10 mouse cellular contexts compared by ENCODE assay signal in genomic region chr4:119274627-119275026, GRCm38 (mm10). TPM values are rescaled to one million over a fixed set of nuclear protein-coding genes. Genes with fewer than 3 reads are reported as not detected.
DNase-seq lines count a peak whose midpoint lies in the region; ATAC-seq and TF ChIP-seq lines count a peak whose summit lies in the region.
"Had no signal": no experiment of that assay in that cellular context is flagged by ENCODE, and none has a peak within 500 bp of the region (broad histone marks: within the 10 kb centered on the region; RNA-seq: fewer than 3 reads in every experiment).

No protein-coding gene starts in this region.

- H3K36me3 ChIP-seq in kidney, postnatal 0 days (ENCODE audit: insufficient read depth, low read length) = peaks cover 60% of the 10 kb centered on the region
- peaks cover 22% of the 10 kb centered on the region for H3K36me3 ChIP-seq in intestine, embryonic 16.5 days (ENCODE audit: control insufficient read depth, insufficient read depth, low read length)

- H3K4me3 ChIP-seq in kidney, postnatal 0 days (replicated peaks; ENCODE audit: low read depth, low read length) = no peak overlapping the region
- H3K4me3 ChIP-seq in intestine, embryonic 16.5 days (ENCODE audit: low read length) = no peak overlapping the region

- ATAC-seq in kidney, postnatal 0 days (replicated peaks; ENCODE audit: low FRiP score, low read depth) = no peak
- peak; percentile 54 for ATAC-seq in intestine, embryonic 16.5 days
- no peak for ATAC-seq in activated CD4-positive, CD25-positive, alpha-beta regulatory T cell, adult 4 months

- WGBS in kidney, postnatal 0 days = 74% methylated on average over 1 of the region's 1 CpGs
- 65% methylated on average over 1 of the region's 1 CpGs for WGBS in intestine, embryonic 16.5 days

- DNase-seq in kidney, postnatal 0 days (ENCODE audit: low spot score) = no peak
- DNase-seq in kidney, adult 18-20 months = no peak
- DNase-seq in heart, adult 18-20 months = peak; percentile 74 to 88
- peak; percentile 90 for DNase-seq in lung, postnatal 36 days
- no peak for DNase-seq in thymus, postnatal 36 days
- no peak for DNase-seq in Muller cell, postnatal 12 days (ENCODE audit: inconsistent ontology term)
- DNase-seq: kidney, adult 9 months; thymus, postnatal 25 days had no signal

- no peak overlapping the region for H3K9ac ChIP-seq in kidney, postnatal 0 days (ENCODE audit: low read depth, low read length)
- no peak overlapping the region for H3K9ac ChIP-seq in intestine, embryonic 16.5 days (ENCODE audit: low read depth, low read length)

- H3K9me3 ChIP-seq in kidney, postnatal 0 days (replicated peaks; ENCODE audit: low read length) = no peaks in the 10 kb centered on the region
- no peaks in the 10 kb centered on the region for H3K9me3 ChIP-seq in intestine, embryonic 16.5 days (ENCODE audit: control insufficient read depth, low read length)

- H3K4me1 ChIP-seq in kidney, postnatal 0 days (replicated peaks; ENCODE audit: insufficient read depth, low read length) = no peaks in the 10 kb centered on the region
- H3K4me1 ChIP-seq in intestine, embryonic 16.5 days (ENCODE audit: control insufficient read depth, insufficient read depth, low read length) = no peaks in the 10 kb centered on the region

- H3K27ac ChIP-seq in kidney, postnatal 0 days = peak overlapping the region; percentile 36; the same call in 1 of the 2 replicates
- H3K27ac ChIP-seq in intestine, embryonic 16.5 days (ENCODE audit: low read length) = no peak overlapping the region

- H3K27me3 ChIP-seq in kidney, postnatal 0 days (ENCODE audit: insufficient read depth, low read length) = no peaks in the 10 kb centered on the region
- no peaks in the 10 kb centered on the region for H3K27me3 ChIP-seq in intestine, embryonic 16.5 days (replicated peaks; ENCODE audit: control insufficient read depth, insufficient read depth, low read length)

- no peak for TF ChIP-seq CTCF in kidney, postnatal 0 days (IDR thresholded peaks at IDR 0.05; ENCODE audit: low read depth)

- no peak overlapping the region for H3K4me2 ChIP-seq in kidney, postnatal 0 days (ENCODE audit: low read length)
- no peak overlapping the region for H3K4me2 ChIP-seq in intestine, embryonic 16.5 days (ENCODE audit: low read depth, low read length)

RNA-seq across cellular contexts. Expression of gene Cldn19, which starts 19.4 kb away (rescaled TPM):
- 70.2 and 72.5 TPM in 2 replicates for polyA plus RNA-seq in kidney, postnatal 0 days (2015; fragmentation: Nextera tagmentation; extraction: Ambion mirVana)
- not detected for total RNA-seq in heart, adult 18-20 months (2021)
- 0.28 and 0.60 TPM in 2 replicates for polyA plus RNA-seq in intestine, embryonic 16.5 days (2015; fragmentation: Nextera tagmentation; extraction: Ambion mirVana)
- polyA plus RNA-seq in activated CD4-positive, CD25-positive, alpha-beta regulatory T cell, adult 4 months (2017; shearing (Covaris generic)) = not detected

RNA-seq across cellular contexts. Expression of gene Ybx1, which starts 19.8 kb away (rescaled TPM):
- 606 and 676 TPM in 2 replicates for polyA plus RNA-seq in kidney, postnatal 0 days (2015; fragmentation: Nextera tagmentation; extraction: Ambion mirVana)
- 100 to 1,000 TPM; 684 to 750 TPM for total RNA-seq in heart, adult 18-20 months (2021)
- polyA plus RNA-seq in intestine, embryonic 16.5 days (2015; fragmentation: Nextera tagmentation; extraction: Ambion mirVana) = 420 and 457 TPM in 2 replicates
- polyA plus RNA-seq in activated CD4-positive, CD25-positive, alpha-beta regulatory T cell, adult 4 months (2017; shearing (Covaris generic)) = 100 to 1,000 TPM; 172 to 180 TPM

RNA-seq across cellular contexts. Expression of gene P3h1, which starts 41.9 kb away (rescaled TPM):
- polyA plus RNA-seq in kidney, postnatal 0 days (2015; fragmentation: Nextera tagmentation; extraction: Ambion mirVana) = 32.4 and 34.9 TPM in 2 replicates
- 1 to 10 TPM; 9.4 to 9.9 TPM for total RNA-seq in heart, adult 18-20 months (2021)
- polyA plus RNA-seq in intestine, embryonic 16.5 days (2015; fragmentation: Nextera tagmentation; extraction: Ambion mirVana) = 22.4 and 23.9 TPM in 2 replicates
- polyA plus RNA-seq in activated CD4-positive, CD25-positive, alpha-beta regulatory T cell, adult 4 months (2017; shearing (Covaris generic)) = 1 to 10 TPM; 1.1 to 1.6 TPM

RNA-seq across cellular contexts. Expression of gene AU022252, which starts 42.1 kb away (rescaled TPM):
- polyA plus RNA-seq in kidney, postnatal 0 days (2015; fragmentation: Nextera tagmentation; extraction: Ambion mirVana) = 28.1 and 31.1 TPM in 2 replicates
- total RNA-seq in heart, adult 18-20 months (2021) = 10 to 100 TPM; 24.8 to 26.5 TPM
- polyA plus RNA-seq in intestine, embryonic 16.5 days (2015; fragmentation: Nextera tagmentation; extraction: Ambion mirVana) = 26.3 and 27.3 TPM in 2 replicates
- 1 to 10 TPM; 8.0 to 9.2 TPM for polyA plus RNA-seq in activated CD4-positive, CD25-positive, alpha-beta regulatory T cell, adult 4 months (2017; shearing (Covaris generic))

RNA-seq across cellular contexts. Expression of gene Ppih, which starts 45.7 kb away (rescaled TPM):
- polyA plus RNA-seq in kidney, postnatal 0 days (2015; fragmentation: Nextera tagmentation; extraction: Ambion mirVana) = 74.6 and 75.7 TPM in 2 replicates
- total RNA-seq in heart, adult 18-20 months (2021) = 10 to 100 TPM; 10.9 to 12.4 TPM
- 69.6 and 73.9 TPM in 2 replicates for polyA plus RNA-seq in intestine, embryonic 16.5 days (2015; fragmentation: Nextera tagmentation; extraction: Ambion mirVana)
- 10 to 100 TPM; 38.7 to 42.8 TPM for polyA plus RNA-seq in activated CD4-positive, CD25-positive, alpha-beta regulatory T cell, adult 4 months (2017; shearing (Covaris generic))

Comparison
In these comparisons a context has a peak if more than half of its experiments do, and no peak if none do; other contexts are left out.
1. DNase-seq: peak in heart, adult 18-20 months (2 of 2) and lung, postnatal 36 days (single experiment); none in kidney, postnatal 0 days (single experiment), kidney, adult 18-20 months (single experiment), thymus, postnatal 36 days (0 of 2) and Muller cell, postnatal 12 days (single experiment).
2. RNA of gene Cldn19, which starts 19.4 kb away (polyA plus RNA-seq): 70.2 to 72.5 TPM in kidney, postnatal 0 days; 0.28 to 0.60 TPM in intestine, embryonic 16.5 days and not detected in activated CD4-positive, CD25-positive, alpha-beta regulatory T cell, adult 4 months; every median in the first group is over 10 times any median in the second.